Mouse (Mus musculus) subcutaneous adipose tissue, adult 2 months (tissue): ENCODE data around the gene AW011738. TPM values are rescaled to one million over a fixed set of nuclear protein-coding genes. Genes with fewer than 3 reads are reported as not detected.

Experiments
- polyA plus RNA-seq: library from polyadenylated mRNA; depleted of rRNA; stranded (reverse); fragments of >200 nt; gene quantifications from 2 replicates; pipeline ENCODE4 v1.2.3, GENCODE M21; 2012; ENCODE audit warnings: low replicate concordance; rRNA removed

AW011738 gene
- polyA plus RNA-seq = 2.6 and 3.8 TPM in 2 replicates

DNA sequence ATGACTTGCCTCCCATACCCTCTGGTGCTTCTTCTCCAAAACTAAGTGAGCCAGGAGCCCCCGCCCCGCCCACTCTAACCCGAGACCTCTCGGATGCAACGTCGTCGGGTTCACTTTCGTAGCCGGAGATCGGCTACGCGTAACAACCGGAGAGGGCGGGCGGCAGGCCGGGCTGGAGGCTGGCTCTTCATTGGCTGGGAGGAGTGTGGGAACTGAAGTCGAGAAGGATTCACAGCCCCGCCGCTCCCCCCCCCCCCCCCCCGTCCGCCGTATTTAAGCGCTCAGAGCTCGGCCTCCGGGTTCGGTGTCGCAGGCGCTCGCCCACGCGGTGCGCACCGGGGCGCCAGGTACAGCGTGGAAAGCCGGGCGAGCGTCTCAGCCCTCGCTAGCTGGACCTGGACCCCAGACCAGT, at the start of gene AW011738:
AW011738 (plus strand) TSS at position 304 of the 412 bp plus-strand sequence.

DNA sequence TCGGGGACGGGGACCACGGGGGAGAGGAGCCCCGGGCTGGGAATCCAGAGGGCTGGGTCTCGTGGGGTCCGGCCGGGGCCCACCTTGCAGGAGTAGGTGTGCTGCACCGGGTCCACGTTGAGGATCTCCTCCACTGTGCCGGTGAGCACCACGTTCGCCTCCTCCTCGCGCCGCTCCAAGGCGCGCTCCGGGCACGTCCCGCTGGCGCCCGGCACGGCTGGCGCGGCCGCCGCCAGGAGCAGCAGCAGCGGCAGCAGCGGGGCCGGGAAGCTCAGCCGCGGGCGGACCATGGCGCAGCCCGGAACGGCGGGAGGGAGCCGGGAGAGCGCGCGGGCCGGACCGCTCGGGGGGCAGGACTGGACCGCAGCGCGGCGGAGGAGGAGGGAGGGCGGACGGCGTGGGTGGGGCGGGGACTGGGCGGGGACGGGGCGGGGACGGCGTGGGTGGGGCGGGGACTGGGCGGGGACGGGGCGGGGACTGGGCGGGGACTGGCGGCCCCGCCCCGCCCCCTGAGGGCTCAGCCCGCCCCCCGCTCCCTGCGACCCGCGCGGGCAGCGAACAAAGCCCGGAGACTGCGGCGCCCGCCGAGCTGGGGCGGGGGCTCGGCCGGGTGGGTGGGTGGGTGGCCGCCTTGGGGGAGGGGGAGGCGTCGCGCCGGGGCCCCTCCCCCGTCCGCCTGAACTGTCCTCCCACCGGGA, 5.8 kb upstream of the AW011738 start, which contains the start of gene Agrn:
Agrn (minus strand) TSS at position 358 of the 698 bp plus-strand sequence.

DNA sequence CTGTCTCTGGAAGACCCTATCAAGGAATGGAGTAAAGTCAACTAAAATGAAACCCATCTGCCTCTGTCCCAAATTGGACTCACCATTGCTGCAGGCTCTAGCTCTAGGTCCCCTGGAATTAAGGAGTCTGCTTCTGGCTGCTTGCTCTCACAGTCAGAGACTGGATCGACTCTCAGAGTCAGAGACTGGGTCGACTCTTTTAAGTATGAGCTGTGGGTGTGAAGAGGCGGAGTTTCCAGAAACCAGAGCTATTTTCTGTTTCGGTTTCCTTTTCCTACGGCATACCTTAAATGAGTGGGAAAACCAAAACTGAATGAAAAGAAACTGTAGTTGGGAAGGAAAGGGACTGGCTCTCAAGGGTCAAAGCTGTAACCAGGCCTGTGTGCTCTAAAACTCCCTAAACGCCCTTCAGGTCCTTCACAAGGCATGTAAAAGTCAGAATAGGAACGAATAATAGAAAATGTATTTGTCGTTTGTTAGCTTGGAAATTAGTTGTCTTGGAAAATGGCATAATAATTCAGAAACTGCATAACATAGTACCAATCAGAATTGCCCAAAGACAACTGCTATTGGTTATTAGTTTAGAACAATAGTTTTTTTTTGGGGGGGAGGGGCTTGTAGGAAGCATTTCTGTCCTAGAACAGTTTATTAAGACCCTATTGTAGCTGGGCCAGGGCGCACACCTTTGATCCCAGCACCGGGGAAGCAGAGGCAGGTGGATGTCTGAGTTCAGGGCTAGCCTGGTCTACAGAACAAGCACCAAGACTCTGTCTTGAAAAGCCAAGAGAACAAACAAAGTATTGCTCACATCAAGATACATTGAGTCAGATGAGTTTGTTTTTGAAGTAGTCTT, 2.3 kb upstream of the AW011738 start, which contains the start of gene Isg15:
Isg15 (minus strand) TSS at position 196 of the 853 bp plus-strand sequence.

DNA sequence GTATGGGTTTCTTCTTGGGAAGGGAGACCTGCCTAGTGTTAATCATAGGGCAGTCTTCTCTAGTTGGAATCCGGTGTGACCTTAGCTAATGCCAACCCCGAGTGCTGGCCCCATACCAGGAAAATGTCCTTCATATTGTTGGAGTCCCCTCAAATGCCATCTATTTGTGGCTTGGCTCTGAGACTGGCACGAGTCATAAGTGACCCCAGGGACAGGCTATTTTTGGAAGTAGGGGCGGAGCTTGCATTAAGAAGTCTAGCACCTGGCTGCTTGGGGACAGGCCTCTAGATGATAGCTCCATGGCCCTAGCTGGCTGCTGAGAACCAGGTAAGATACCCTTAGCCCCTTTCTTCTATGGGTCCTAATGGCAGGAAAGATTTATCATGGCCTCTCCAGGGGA, 12.5 kb downstream of the AW011738 start, which contains the start of gene Perm1:
Perm1 (plus strand) TSS at position 220 of the 400 bp plus-strand sequence.

DNA sequence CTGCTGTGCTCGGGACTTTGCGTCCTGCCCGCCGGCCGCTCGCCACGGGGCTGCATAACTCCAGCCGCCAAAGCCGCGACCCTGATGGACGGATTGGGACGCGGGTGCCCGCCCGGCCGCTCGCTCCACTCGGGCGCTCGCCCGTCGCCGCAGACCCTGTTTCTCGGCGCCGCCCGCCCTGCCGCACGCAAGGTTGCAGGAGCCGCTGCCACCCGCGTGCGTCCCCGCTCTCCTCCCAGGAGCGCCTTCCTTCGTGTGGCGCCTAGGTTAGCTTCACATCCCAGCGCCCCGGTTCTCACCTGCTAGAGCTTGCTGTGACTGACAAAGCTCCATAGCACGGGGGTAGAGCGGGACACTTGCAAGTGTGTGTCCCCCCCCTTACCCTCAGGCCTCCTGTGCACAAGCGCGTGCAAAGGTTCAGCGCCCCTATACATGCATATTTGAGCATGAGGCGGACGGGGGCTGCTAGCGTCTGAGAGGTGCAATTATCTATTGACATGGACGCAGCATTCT, 31.7 kb downstream of the AW011738 start, which contains the start of gene Plekhn1:
Plekhn1 (minus strand) TSS at position 157 of the 513 bp plus-strand sequence.

DNA sequence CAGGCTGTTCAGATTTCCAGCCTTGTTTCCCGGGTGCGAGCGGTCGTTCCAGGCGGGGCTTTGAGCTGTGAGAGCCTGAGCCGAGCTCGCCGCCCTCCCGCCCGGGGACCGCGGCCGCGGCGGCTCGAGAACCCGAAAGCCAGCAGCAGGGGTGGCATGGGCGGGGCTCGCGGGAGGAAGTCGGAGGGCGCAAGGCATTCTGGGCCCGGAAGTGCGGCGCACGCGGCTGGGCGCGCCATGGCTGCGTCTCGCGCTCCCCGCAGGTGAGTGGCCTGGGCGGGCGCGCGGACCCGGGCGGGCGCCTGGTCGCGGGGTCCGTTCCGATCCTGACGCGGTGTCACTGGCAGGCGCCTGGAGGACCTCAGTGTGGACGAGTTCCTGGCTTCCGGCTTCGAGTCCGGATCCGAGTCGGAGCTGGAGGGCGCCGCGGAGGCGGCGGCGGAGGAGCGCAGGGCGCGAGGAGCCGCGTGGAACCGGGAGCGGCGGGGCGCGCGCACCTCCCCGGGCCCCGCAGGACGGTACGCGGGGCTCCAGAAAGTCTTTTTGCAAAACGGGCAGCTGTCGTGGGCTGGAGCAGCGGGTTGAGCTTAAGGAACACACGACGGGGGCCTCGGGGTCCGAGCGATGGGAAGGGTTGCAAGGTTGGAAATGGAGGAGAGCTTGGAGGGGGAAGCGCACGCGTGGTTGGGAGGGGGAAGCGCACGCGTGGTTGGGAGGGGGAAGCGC, 32.9 kb downstream of the AW011738 start, which contains the start of gene Noc2l:
Noc2l (plus strand) TSS at position 203 of the 726 bp plus-strand sequence.

Other genes starting within 250 kb of the AW011738 start
- 71.3 and 112 TPM in 2 replicates for gene C1qtnf12, start 241.0 kb upstream of the AW011738 start, polyA plus RNA-seq
- gene B3galt6, start 210.7 kb upstream of the AW011738 start, polyA plus RNA-seq = 4.7 and 9.8 TPM in 2 replicates
- gene Sdf4, start 210.4 kb upstream of the AW011738 start, polyA plus RNA-seq = 75.5 and 103 TPM in 2 replicates
- gene Tnfrsf4, start 189.5 kb upstream of the AW011738 start, polyA plus RNA-seq = 3.2 and 4.5 TPM in 2 replicates
- 1.6 and 3.9 TPM in 2 replicates for gene Tnfrsf18, start 177.1 kb upstream of the AW011738 start, polyA plus RNA-seq
- gene Ttll10, start 143.9 kb upstream of the AW011738 start, polyA plus RNA-seq = 2.1 TPM in 1 of 2 replicates, not detected in the other
- gene 9430015G10Rik, start 93.3 kb upstream of the AW011738 start, polyA plus RNA-seq = 12.2 and 43.4 TPM in 2 replicates
- gene Rnf223, start 72.8 kb upstream of the AW011738 start, polyA plus RNA-seq = 0.20 and 0.82 TPM in 2 replicates
- 54.1 and 128 TPM in 2 replicates for gene Agrn, start 5.8 kb upstream of the AW011738 start, polyA plus RNA-seq
- 17.6 and 37.0 TPM in 2 replicates for gene Isg15, start 2.5 kb upstream of the AW011738 start, polyA plus RNA-seq
- 0.49 and 0.69 TPM in 2 replicates for gene Perm1, start 12.6 kb downstream of the AW011738 start, polyA plus RNA-seq
- gene Plekhn1, start 31.6 kb downstream of the AW011738 start, polyA plus RNA-seq = 45.1 and 80.1 TPM in 2 replicates
- gene Noc2l, start 32.7 kb downstream of the AW011738 start, polyA plus RNA-seq = 52.7 and 112 TPM in 2 replicates
- 0.10 and 1.1 TPM in 2 replicates for gene Samd11, start 52.4 kb downstream of the AW011738 start, polyA plus RNA-seq
- not detected in 2 replicates for gene Vmn2r-ps159, start 127.8 kb downstream of the AW011738 start, polyA plus RNA-seq